Mouse (Mus musculus): ENCODE data around the gene Nme8.

Nme8 gene

GRCm38 (mm10) chr13:19674601-19675000 lies 23.0 kb downstream of the Nme8 start:
- TF ChIP-seq GATA4 (IDR thresholded peaks at IDR 0.05; ENCODE audit: insufficient replicate concordance, low read length) = no peak

GRCm38 (mm10) chr13:19674025-19674424 lies 23.6 kb downstream of the Nme8 start:
- no peak for TF ChIP-seq GATA4 (IDR thresholded peaks at IDR 0.05; ENCODE audit: insufficient replicate concordance, low read length)

DNA sequence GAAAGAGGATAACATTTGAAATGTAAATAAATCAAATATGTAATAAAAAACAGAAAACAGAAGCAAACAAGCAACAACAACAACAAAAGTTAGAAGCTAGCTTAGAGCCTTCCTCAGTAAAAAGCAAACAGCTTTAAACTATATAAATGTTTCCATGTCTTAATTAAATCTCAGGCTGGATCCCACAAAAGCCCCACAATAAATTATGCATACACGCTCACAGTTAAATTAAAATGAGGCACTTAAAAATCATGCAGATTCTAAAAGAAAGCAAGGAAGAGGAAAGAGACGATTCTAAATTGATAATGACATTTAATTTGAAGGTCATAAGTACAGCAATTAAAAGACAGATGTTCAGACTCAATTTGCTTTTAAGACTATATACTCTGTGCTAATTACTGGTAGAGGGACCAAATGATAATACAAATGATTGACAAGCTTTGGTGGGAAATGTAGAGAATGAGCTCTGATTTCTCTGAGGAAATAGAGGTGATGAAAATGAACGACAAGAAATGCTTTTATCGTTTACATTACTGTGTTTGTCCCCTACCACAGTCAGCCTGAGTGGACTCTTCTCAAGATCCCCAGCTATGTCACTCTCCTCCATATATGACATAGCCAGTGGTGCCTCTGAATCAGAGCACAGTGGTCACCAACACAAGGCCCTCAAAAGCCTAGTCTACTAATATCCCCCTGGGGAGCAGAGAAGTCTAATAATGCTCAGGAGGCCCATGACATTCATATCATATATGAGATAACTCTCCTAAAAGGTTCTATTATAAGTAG lies 29.0 kb downstream of the Nme8 start:
- TF ChIP-seq GATA4 (IDR thresholded peaks at IDR 0.05; ENCODE audit: insufficient replicate concordance, low read length) = no peak

- no peak for TF ChIP-seq GATA4 (IDR thresholded peaks at IDR 0.05; ENCODE audit: insufficient replicate concordance, low read length)
Observed at GRCm38 (mm10) chr13:19652405-19652804, 45.2 kb downstream of the Nme8 start.

DNA sequence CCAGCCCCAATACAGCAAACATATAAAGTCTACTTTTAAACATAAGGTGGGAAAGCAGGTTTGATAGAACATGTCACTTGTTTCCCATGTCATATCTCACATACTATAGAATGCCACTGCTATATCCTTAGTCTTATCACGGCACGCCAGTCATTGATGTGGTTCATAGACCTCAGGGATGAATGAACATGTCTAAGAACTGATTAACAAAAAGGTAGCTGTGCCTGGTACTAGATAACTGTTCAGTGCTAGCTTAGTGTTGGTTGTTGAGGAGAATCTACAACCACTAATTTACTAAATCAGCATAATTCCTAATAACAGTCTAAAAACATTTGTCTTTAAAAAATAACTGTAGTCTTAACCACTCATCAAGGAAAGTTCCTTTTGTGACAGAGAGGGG lies 47.8 kb downstream of the Nme8 start:
- no peak for TF ChIP-seq GATA4 (IDR thresholded peaks at IDR 0.05; ENCODE audit: insufficient replicate concordance, low read length)

GRCm38 (mm10) chr13:19644225-19644624 lies 53.4 kb downstream of the Nme8 start:
- no peak for TF ChIP-seq GATA4 (IDR thresholded peaks at IDR 0.05; ENCODE audit: insufficient replicate concordance, low read length)

DNA sequence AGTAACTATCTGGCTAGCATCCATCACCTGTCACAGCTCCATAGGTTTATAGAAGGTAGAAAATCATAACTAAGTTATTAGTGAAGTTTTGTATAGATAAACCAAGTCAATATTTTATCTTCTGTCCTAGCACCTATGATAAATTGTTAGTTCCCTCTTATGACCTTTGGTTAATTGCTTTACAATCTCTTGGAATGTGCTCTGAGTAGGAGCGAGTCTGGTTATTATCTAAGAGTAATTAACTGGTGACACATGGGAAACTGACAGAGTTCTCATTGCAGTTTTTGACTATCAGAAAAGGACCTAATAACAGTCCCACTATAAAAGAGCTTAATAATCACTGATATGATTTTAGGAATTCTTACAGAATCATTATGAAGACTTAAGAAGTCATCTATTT lies 54.1 kb downstream of the Nme8 start:
- no peak for TF ChIP-seq GATA4 (IDR thresholded peaks at IDR 0.05; ENCODE audit: insufficient replicate concordance, low read length)

DNA sequence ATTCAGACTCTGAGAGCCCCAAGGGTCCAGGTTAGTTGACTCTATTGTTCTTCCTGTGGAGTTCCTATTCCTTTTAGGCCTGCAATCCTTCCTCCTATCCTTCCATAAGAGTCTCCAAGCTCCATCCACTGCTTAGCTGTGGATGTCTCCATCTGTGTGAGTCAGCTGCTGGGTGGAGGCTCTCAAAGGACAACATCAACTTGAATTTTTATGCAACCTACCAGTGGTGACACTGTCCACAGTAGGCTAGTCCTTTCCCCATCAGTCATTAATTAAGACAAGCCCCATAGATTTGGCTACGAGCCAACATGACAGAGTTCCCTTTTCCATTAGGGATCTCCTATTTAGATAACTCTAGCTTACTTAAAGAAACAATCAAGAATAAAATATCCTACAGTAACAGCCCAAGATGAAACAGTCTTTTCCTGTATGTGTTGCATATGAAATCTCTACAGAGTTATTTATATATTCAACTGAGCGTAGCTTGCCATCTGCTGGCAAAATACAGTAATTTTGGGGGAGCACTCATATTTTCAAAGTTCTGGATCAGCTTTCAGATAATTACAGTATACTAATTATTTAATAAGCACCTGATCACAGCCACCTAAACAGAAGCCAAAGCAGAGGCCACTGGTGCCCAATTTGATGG lies 57.3 kb downstream of the Nme8 start:
- no peak for TF ChIP-seq GATA4 (IDR thresholded peaks at IDR 0.05; ENCODE audit: insufficient replicate concordance, low read length)

DNA sequence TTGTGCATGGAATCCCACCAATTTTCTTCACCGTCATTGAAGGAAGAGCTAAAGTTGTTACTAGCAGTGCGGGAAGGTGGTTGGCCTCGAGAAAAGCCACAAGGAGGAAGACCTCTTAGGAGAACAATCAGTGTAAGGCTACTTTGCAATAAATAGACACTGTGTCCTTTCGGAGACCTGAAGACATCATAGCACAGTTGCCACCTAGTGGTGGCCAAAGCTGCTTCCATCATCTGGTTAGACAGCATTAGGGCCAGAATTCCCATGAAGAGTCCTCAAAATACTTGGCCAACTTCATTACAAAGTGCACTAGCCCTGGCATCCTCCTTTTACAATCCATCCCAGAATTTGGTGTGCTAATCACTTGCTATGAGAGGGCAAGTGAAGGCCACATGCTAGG lies 61.5 kb downstream of the Nme8 start:
- TF ChIP-seq GATA4 (IDR thresholded peaks at IDR 0.05; ENCODE audit: insufficient replicate concordance, low read length) = no peak

DNA sequence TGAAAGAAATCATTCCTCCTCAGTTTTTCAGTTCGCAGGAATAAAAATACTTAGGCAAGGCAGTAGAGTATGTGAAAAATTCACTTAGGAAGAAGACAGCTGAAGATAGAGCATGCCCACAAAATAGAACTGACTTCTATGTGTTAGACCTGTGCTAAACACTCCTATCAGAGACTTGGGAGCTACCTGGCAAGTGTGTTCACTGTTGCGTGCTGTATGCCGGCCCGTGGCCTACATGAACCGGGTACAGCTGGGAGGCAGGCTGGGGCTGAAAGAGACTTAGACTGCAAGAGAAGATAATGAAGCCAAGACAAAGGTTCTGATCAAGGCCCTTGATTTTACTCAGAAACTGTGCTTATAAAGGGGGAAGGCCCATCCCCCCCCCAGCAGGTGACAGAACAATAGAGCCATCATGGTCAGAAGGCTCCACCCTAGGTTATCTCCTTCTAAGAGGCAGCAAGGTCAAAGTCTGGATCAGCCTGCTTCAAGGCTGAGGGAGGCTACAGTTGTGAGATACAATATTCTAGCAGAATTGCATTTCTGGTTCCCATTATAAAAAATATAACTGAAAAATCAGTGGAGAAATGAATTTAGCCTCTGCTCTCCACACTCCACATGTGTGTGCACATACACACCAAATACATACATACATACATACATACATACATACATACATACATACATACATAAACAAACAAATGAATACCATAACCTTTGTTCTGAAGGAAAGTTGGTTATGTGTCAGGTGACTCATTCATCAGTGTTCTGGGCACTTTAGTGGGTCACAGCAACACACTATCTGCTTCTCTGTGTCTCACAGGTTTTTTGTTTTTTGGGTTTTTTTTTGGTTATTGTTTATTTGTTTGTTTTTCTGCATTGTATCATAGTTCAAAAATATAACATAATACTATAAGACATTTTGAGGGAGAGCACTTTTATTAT lies 66.6 kb downstream of the Nme8 start:
- TF ChIP-seq GATA4 (IDR thresholded peaks at IDR 0.05; ENCODE audit: insufficient replicate concordance, low read length) = no peak

GRCm38 (mm10) chr13:19626473-19626872 lies 71.1 kb downstream of the Nme8 start:
- no peak for TF ChIP-seq GATA4 (IDR thresholded peaks at IDR 0.05; ENCODE audit: insufficient replicate concordance, low read length)

- TF ChIP-seq GATA4 (IDR thresholded peaks at IDR 0.05; ENCODE audit: insufficient replicate concordance, low read length) = no peak
Observed at GRCm38 (mm10) chr13:19624632-19625320, 72.8 kb downstream of the Nme8 start.

DNA sequence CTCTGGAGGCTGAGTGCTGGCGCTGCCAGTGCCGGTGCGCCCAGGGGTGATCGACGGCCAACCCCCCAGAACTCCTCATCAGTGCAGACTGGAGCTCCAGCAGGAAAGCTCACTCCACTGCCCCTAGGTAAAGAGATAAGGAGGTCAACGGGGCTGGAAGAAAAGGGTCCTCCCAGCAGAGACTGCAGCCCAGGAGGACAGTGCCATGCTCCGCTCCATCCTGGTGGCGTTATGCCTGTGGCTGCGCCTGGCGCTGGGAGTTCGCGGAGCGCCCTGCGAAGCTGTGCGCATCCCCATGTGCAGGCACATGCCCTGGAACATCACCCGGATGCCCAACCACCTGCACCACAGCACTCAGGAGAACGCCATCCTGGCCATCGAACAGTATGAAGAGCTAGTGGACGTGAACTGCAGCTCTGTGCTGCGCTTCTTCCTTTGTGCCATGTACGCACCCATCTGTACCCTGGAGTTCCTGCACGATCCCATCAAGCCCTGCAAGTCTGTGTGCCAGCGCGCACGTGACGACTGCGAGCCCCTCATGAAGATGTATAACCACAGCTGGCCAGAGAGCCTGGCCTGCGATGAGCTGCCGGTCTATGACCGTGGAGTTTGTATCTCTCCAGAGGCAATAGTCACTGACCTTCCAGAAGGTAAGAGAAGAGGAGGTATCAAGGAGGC lies 74.2 kb downstream of the Nme8 start:
- no peak for TF ChIP-seq GATA4 (IDR thresholded peaks at IDR 0.05; ENCODE audit: insufficient replicate concordance, low read length)

DNA sequence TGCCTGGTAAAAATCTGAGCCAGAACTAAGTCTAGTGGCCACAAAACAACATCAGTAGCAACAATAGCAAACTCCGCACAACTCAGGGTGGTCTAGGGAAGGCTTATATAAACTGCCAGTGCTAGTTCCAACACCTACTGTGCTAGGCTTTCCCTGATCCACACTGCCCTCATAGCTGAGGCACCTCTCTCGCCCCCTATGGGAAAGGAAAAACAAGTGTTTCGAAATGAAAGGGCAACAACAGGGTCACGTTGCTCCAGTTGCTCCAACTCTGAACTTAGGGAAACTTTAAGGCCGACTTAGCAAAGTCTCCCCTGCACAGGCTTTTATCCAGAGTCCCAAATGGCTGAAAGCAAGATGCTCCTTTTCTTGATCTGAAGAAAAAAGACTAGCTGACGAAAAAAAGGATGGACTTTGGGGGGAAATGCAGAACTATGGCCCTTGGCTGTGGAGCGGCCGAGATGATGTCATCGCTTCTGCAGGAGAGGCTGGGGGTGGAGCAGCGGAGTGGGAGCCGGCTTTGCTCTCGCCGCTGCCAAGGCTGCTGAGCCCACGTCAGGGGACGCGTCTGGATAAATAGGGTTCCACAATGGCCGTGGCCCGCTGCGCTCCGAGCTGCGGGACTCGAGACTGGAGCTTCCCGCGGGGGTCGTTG lies 74.9 kb downstream of the Nme8 start, which contains the start of gene Sfrp4:
Gene Sfrp4, plus strand, starts transcription at position 532 of the 655 bp plus-strand sequence.
- no peak for TF ChIP-seq GATA4 (IDR thresholded peaks at IDR 0.05; ENCODE audit: insufficient replicate concordance, low read length)
